Mouse (Mus musculus) neural tube, embryonic 13.5 days (tissue): Measurements from ENCODE around the gene Stx12. TPM values are rescaled to one million over a fixed set of nuclear protein-coding genes. Genes with fewer than 3 reads are reported as not detected.

Source experiments
- ATAC-seq: fragments of 200-750 bp; cut with Nextera tagmentation; 2 replicates; pipeline ENCODE4 v1.8.0; 2017; ENCODE audit warnings: low read depth, mild to moderate bottlenecking, moderate TSS enrichment, moderate library complexity
- H3K27ac ChIP-seq: fragments of 300-500 bp; sonication (generic); replicated peaks from 2 replicates; pipeline ENCODE4 v1.5.1; 2015; ENCODE audit warnings: moderate library complexity, mild to moderate bottlenecking, inconsistent platforms
- H3K27me3 ChIP-seq: fragments of 300-500 bp; sonication (generic); 2 replicates; pipeline ENCODE4 v1.6.1; 2015; ENCODE audit warnings: mild to moderate bottlenecking, inconsistent platforms
- H3K36me3 ChIP-seq: fragments of 300-500 bp; sonication (generic); 2 replicates; pipeline ENCODE4 v1.6.1; 2015; ENCODE audit warnings: mild to moderate bottlenecking, inconsistent platforms
- H3K4me1 ChIP-seq: fragments of 300-500 bp; sonication (generic); replicated peaks from 2 replicates; pipeline ENCODE4 v1.6.1; 2015; ENCODE audit warnings: inconsistent platforms
- H3K4me2 ChIP-seq: fragments of 300-500 bp; sonication (generic); 2 replicates; pipeline ENCODE4 v1.6.1; 2015; ENCODE audit warnings: inconsistent platforms, mild to moderate bottlenecking, moderate library complexity
- H3K4me3 ChIP-seq: fragments of 300-500 bp; sonication (generic); 2 replicates; pipeline ENCODE4 v1.5.1; 2015; ENCODE audit warnings: mild to moderate bottlenecking, inconsistent platforms
- H3K9ac ChIP-seq: fragments of 300-500 bp; sonication (generic); 2 replicates; pipeline ENCODE4 v1.6.1; 2015; ENCODE audit warnings: moderate library complexity, mild to moderate bottlenecking, inconsistent platforms
- H3K9me3 ChIP-seq: fragments of 300-500 bp; sonication (generic); 2 replicates; pipeline ENCODE4 v1.6.1; 2016; ENCODE audit warnings: inconsistent platforms
- WGBS: fragments of 180-500 bp; shearing (Covaris S2); methylation state at CpG from one replicate; pipeline ENCODE4 v1.1.7; 2015; 5-methylcytosine and 5-hydroxymethylcytosine counted together
- polyA plus RNA-seq: library from polyadenylated mRNA; unstranded; fragments of >200 nt; fragmentation: Nextera tagmentation; extraction: Ambion mirVana; gene quantifications from 2 replicates; pipeline ENCODE4 v1.2.1, GENCODE M21; 2015

The Stx12 gene
- polyA plus RNA-seq, 1 experiment from 2014 or later: 134 TPM

DNA sequence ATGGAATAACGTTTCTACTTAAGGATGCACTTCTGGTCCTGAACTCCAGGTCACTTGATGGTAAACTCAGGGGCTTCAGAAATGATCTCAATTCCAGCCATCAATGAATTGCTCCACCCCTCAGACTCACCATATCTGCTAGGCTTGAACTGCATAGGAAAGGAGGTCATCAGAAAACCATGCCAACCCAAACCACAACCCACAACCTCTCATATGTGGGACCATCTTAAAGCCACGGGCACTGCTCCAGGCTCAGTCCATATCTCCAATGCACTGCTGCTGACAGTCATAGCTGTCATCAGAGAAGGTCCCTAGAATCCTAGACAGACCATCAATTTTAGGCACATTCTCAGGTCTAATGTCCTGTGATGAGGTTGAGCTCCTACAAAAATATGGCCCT is 19.8 kb upstream of the Stx12 start:
- Histone ChIP-seq H3K36me3 (peaks cover 85% of the 10 kb centered on the region), H3K27ac (peak overlapping the region; percentile 52; the same call in 1 of the 2 replicates), H3K9me3 (no peaks in the 10 kb centered on the region), H3K4me3 (no peak overlapping the region), H3K27me3 (no peaks in the 10 kb centered on the region), H3K4me1 (no peaks in the 10 kb centered on the region), H3K4me2 (no peak overlapping the region), H3K9ac (no peak overlapping the region)
- WGBS: 87% methylated on average over 2 of the region's 2 CpGs
- ATAC-seq: no peak

DNA sequence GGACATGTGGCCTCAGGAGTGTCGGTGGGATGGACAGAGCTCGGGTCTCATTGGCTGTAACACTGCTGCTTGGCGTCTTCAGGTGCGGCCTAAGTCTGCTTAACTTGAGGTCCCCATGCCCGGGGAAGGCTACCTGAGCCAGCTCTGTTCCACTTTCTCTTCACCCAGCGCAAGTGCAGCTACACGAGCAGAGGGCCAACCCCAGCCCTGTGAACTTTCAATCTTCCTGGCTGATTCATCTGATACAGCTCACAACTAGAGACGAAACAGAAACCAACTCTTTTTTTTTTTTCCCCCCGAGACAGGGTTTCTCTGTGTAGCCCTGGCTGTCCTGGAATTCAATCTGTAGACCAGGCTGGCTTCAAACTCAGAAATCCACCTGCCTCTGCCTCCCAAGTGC is 13.9 kb upstream of the Stx12 start:
- H3K4me2 ChIP-seq: no peak overlapping the region
- H3K27me3 ChIP-seq: no peaks in the 10 kb centered on the region
- H3K4me3 ChIP-seq: no peak overlapping the region
- H3K4me1 ChIP-seq: no peaks in the 10 kb centered on the region
- no peaks in the 10 kb centered on the region for H3K9me3 ChIP-seq
- peaks cover 36% of the 10 kb centered on the region for H3K36me3 ChIP-seq
- H3K27ac ChIP-seq: no peak overlapping the region
- no peak overlapping the region for H3K9ac ChIP-seq
- 90% methylated on average over 9 of the region's 9 CpGs for WGBS
- ATAC-seq: no peak

DNA sequence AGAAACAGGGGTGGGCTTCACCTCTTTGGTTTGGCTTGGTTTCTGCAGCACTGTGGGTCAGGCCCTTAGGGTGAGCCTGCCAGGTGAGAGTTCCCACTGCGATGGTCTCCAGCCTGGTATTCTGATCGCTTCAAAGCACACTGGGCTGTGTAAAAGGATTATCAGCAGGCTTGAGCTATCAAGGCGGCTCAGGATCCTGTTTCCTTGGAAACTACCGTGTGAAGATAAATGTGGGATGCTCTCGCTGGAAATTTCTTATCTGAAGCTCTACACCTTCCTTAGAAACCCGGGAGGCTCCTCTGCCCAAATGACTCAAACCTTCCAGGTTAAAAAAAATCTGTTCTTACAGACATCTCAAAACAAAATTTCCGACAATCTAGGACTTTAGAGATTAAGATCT is 10.1 kb upstream of the Stx12 start:
- H3K9me3 ChIP-seq: no peaks in the 10 kb centered on the region
- ATAC-seq: no peak
- no peak overlapping the region for H3K27ac ChIP-seq
- no peaks in the 10 kb centered on the region for H3K4me1 ChIP-seq
- H3K27me3 ChIP-seq: no peaks in the 10 kb centered on the region
- H3K36me3 ChIP-seq: no peaks in the 10 kb centered on the region; the same call in 1 of the 2 replicates
- no peak overlapping the region for H3K9ac ChIP-seq
- H3K4me2 ChIP-seq: no peak overlapping the region
- no peak overlapping the region for H3K4me3 ChIP-seq
- 34% methylated on average over 7 of the region's 7 CpGs for WGBS

DNA sequence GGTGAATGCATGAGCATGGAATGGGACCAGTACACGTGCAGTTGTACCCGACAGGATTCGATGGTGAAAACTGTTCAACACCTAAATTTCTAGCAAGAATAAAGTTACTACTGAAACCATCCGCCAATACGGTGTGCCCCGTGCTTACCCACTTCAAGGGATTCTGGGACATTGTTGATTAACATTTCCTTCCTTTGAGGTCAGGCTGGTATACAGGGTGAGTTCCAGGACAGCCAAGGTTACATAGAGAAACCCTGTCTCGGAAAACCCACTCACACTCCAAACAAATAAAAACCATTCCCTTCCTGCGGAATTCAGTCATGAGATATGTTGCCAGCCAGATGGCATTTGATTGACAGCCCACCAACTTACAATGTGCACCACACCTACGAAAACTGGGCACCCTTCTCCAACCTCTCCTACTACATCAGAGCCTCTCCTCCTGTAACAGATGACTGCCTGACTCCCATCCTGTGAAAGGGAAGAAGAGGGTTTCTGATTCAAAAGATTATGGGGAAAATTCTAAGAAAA is 600 bp upstream of the Stx12 start:
- H3K9me3 ChIP-seq: no peaks in the 10 kb centered on the region
- peaks cover 10% of the 10 kb centered on the region; the same call in 1 of the 2 replicates for H3K36me3 ChIP-seq
- 16% methylated on average over 9 of the region's 9 CpGs for WGBS
- ATAC-seq: 0 out of 2 replicates have a peak, but pooled peaks have one; percentile 15
- peak overlapping the region; percentile 97 for H3K9ac ChIP-seq
- peak overlapping the region; percentile 94 for H3K4me2 ChIP-seq
- H3K27ac ChIP-seq: peak overlapping the region; percentile 88
- peaks cover 40% of the 10 kb centered on the region for H3K4me1 ChIP-seq
- H3K4me3 ChIP-seq: peak overlapping the region; percentile 96
- no peaks in the 10 kb centered on the region for H3K27me3 ChIP-seq

GRCm38 (mm10) chr4:132883561-132884063 is 697 bp downstream of the Stx12 start:
- WGBS: 2% methylated on average over 21 of the region's 21 CpGs
- Histone ChIP-seq H3K27ac (peak overlapping the region; percentile 88), H3K27me3 (no peaks in the 10 kb centered on the region), H3K4me2 (peak overlapping the region; percentile 94), H3K9me3 (no peaks in the 10 kb centered on the region), H3K9ac (peak overlapping the region; percentile 97), H3K4me1 (peaks cover 40% of the 10 kb centered on the region), H3K36me3 (peaks cover 17% of the 10 kb centered on the region), H3K4me3 (peak overlapping the region; percentile 96)
- no peak; the same call in 1 of the 2 replicates for ATAC-seq

DNA sequence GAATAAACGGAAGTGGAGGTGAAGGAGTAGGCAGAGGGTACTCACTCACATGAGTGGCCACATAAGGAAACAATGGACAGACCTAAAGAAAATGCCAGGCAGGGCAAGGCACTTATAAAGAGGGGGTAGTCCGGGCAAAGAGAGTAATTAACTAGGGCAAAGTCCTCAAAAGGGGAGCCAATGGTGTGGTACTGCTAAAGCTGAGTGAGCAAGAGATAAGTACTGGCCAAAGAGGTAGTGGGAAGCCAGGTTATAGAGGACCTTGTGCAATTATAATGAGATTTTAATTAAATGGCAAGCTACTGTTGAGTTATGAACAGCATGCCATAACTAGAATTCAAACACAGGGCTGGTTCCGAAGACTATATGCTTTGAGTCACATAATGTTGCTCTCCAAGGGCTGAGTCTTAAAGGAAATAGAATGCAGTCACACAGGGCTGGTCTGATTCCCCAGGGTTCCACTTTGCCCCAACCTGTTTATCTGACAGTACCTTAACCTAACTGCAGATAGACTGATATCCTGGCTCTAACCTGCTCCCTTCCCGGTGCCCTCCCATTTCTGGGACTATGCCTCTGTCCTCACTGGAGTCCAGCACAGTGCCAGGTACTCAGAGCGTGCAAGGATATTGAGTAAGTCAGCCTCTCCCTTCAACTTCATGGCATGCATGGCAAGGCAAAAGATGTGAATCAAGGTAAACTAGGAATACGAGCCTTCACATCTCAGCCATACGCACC is 9.8 kb downstream of the Stx12 start:
- Histone ChIP-seq H3K9ac (no peak overlapping the region), H3K9me3 (no peaks in the 10 kb centered on the region), H3K4me2 (no peak overlapping the region), H3K4me3 (no peak overlapping the region), H3K4me1 (no peaks in the 10 kb centered on the region), H3K27me3 (no peaks in the 10 kb centered on the region), H3K27ac (no peak overlapping the region), H3K36me3 (peaks cover 22% of the 10 kb centered on the region)
- no peak for ATAC-seq
- 90% methylated on average over 7 of the region's 7 CpGs for WGBS

DNA sequence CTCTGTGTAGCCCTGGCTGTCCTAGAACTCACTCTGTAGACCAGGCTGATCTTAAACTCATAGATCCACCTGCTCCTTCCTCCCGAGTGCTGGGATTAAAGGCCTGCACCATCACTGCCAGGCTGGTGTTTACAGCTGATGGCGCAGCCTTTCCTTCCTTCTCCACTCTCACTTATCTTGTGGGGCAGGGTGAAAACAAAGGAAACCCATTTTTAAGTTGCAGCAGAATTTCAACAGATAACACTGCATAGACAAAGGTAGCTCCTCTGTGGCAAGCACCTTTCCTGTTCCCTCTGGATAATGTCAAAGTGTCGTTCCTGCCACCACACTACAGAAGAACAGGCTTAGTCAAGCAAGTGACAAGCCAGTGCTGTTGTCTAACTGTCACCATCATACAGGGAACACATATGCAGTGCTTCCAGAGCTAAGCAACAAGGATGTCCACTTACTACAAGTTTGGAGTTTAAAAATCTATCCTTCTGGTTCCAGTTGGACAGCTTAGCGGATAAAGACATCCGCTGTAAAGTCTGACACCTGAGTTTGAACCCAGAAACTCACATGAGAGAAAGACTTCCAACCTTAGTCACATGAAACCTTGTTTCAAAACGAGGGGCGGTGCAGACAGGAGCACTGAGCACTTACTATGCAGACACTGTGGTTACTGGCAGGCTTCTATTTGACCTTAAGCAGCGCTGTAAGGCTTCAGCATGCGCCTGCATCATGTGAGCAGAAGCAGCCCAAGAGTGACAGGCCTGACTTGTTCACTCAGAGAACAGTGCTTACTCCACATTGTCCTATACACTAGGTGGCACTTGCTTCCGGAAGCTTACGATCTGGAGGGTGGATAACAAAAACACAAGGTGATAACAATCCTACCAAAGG is 10.6 kb downstream of the Stx12 start:
- H3K9ac ChIP-seq: no peak overlapping the region
- no peak overlapping the region for H3K4me2 ChIP-seq
- no peaks in the 10 kb centered on the region for H3K9me3 ChIP-seq
- H3K4me3 ChIP-seq: no peak overlapping the region
- no peaks in the 10 kb centered on the region for H3K27me3 ChIP-seq
- no peak for ATAC-seq
- peaks cover 28% of the 10 kb centered on the region for H3K36me3 ChIP-seq
- no peak overlapping the region for H3K27ac ChIP-seq
- H3K4me1 ChIP-seq: no peaks in the 10 kb centered on the region
- 90% methylated on average over 11 of the region's 11 CpGs for WGBS

- no peak overlapping the region for H3K9ac ChIP-seq
- ATAC-seq: no peak
- no peak overlapping the region for H3K27ac ChIP-seq
- H3K27me3 ChIP-seq: no peaks in the 10 kb centered on the region
- H3K4me3 ChIP-seq: no peak overlapping the region
- no peaks in the 10 kb centered on the region for H3K4me1 ChIP-seq
- no peak overlapping the region for H3K4me2 ChIP-seq
- WGBS: 92% methylated on average over 3 of the region's 3 CpGs
- H3K36me3 ChIP-seq: peaks cover 54% of the 10 kb centered on the region
- no peaks in the 10 kb centered on the region for H3K9me3 ChIP-seq
Measured at GRCm38 (mm10) chr4:132871116-132871515, 13.2 kb downstream of the Stx12 start.

- ATAC-seq: no peak
- WGBS: 95% methylated on average over 2 of the region's 2 CpGs
Measured at GRCm38 (mm10) chr4:132864856-132865255, 19.5 kb downstream of the Stx12 start.

DNA sequence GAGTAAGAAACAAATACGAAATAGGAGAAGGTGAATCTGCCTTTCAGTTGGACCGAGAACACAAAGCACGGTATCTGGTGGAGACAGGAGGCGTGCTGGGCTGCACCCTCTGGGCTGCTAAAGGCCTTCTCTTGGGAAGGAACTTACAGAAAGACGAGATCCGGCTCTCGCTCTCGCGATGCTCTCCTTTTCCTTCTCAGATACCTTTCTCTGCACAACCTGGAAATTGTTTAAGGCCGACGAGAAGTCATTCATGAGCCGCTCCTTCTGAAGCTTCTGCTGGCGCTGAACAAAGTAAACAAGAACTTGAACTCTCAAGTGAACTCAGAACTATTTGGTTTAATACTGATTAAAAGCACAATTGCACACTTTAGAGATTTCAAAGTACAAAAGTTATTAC is 21.3 kb downstream of the Stx12 start:
- no peaks in the 10 kb centered on the region for H3K4me1 ChIP-seq
- H3K27me3 ChIP-seq: no peaks in the 10 kb centered on the region
- no peak for ATAC-seq
- no peak overlapping the region for H3K4me3 ChIP-seq
- H3K36me3 ChIP-seq: peaks cover 88% of the 10 kb centered on the region
- no peak overlapping the region for H3K9ac ChIP-seq
- H3K4me2 ChIP-seq: no peak overlapping the region
- no peak overlapping the region for H3K27ac ChIP-seq
- 93% methylated on average over 13 of the region's 13 CpGs for WGBS
- no peaks in the 10 kb centered on the region for H3K9me3 ChIP-seq

More at GRCm38 (mm10) chr4:132864856-132865255, 19.5 kb downstream of the Stx12 start:
- Histone ChIP-seq H3K9ac (no peak overlapping the region), H3K27ac (no peak overlapping the region), H3K4me3 (no peak overlapping the region), H3K9me3 (no peaks in the 10 kb centered on the region), H3K27me3 (no peaks in the 10 kb centered on the region), H3K36me3 (peaks cover 91% of the 10 kb centered on the region), H3K4me1 (no peaks in the 10 kb centered on the region), H3K4me2 (no peak overlapping the region)

DNA sequence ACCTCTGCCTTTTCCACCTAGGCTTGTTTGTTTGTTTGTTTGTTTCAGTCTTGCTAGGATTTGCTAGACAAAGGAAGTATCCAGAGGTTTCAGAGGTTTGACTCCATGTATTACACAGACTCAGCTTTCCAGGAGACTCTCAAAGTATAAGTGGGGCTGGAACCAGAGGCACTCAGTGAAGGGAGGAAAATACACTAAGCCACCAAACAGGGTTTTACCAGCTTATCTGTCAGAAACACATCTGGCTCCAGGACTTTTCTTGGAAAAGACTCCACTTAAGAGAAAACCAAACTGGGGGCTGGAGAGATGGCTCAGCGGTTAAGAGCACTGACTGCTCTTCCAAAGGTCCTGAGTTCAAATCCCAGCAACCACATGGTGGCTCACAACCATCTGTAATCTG is 23.4 kb downstream of the Stx12 start:
- Histone ChIP-seq H3K4me3 (no peak overlapping the region), H3K27ac (no peak overlapping the region), H3K4me2 (no peak overlapping the region), H3K9me3 (no peaks in the 10 kb centered on the region), H3K9ac (no peak overlapping the region), H3K36me3 (peaks cover 88% of the 10 kb centered on the region), H3K27me3 (no peaks in the 10 kb centered on the region), H3K4me1 (no peaks in the 10 kb centered on the region)
- ATAC-seq: no peak
- WGBS: 94% methylated on average over 1 of the region's 1 CpGs

DNA sequence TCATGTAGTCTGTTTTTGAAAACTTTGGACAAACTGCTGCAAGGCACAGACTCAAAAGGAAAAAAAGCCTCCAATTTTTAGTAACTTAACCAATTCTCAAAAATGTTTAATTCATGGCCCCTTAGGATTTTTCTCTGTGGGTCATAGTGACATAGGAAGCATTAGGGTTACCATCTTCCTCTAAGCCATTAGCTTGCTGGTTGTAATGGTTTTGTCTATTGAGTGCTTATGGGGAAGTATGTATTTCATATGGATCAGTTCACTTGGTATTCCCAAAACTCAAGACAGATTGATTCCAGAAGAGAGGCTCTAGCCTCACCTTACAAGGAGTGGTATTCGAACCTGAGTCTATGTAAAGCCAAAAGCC is 40.6 kb downstream of the Stx12 start:
- ATAC-seq: no peak
- Histone ChIP-seq H3K27ac (peak overlapping the region; percentile 86), H3K4me1 (peaks cover 19% of the 10 kb centered on the region), H3K9me3 (no peaks in the 10 kb centered on the region), H3K36me3 (peaks cover 35% of the 10 kb centered on the region), H3K4me3 (peak overlapping the region; percentile 89), H3K27me3 (no peaks in the 10 kb centered on the region), H3K4me2 (peak overlapping the region; percentile 65), H3K9ac (peak overlapping the region; percentile 95)
- WGBS: 97% methylated on average over 1 of the region's 1 CpGs
